Mouse (Mus musculus): Measurements from ENCODE around the gene Senp6.

Senp6 gene

DNA sequence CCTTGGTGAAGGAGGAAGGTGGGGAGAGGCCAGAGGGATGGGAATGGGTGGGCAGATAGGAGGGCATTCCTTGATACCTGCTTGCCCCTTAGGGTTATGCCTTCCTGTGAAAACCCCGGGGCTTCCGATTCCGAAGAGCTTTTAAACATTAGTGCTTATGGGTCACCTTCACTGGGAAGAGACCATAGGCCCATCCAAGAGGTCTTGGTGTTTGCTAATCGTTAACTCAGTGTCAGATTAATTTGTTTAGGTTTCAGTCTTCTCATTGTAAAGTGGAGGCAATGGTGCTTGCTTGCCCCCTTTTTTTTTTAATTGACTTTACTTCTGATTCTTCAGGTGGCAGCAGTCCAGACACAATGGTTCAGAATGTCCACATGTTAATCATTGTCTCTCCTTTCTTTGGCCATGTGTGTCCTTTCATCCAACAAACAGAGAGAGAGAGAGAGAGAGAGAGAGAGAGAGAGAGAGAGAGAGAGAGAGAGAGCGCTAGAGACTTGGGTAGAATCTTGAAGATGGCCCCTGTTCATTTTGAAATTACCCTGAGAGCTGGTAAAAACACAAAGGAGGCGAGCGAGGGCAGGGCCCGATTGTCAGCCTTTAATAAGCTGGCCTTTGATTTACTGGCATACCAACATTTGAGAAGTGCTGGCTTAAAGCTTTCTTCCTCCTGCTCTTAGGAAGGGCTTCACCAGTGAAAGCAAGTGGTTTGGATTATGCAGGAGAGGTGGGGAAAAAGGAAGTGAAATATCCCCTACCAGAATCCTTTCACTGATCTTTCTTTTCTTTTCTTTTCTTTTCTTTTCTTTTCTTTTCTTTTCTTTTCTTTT lies 105.9 kb downstream of the Senp6 start:
- peak; percentile 27 for DNase-seq (ENCODE audit: low spot score)

DNA sequence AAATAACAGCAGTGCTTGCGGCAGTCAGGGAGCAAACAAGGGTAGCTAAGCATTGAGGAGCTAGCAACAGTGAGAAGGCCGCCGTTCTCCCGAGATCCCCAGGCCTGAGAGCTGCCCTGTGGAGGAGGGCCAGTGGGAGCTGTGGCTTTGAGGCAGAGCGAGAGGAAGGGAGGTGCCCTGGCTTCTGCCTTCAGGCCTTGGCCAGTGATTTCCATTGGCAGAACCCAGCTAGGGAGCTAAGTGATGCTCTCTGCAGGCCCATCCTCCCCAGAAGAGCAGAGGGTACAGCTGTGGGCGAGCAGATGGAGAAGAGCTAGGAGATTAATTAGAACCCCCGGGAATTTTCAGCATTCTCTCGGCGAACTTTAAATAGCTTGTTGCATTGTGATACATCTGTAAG lies 106.9 kb downstream of the Senp6 start:
- peak; percentile 56 for DNase-seq (ENCODE audit: low spot score)

DNA sequence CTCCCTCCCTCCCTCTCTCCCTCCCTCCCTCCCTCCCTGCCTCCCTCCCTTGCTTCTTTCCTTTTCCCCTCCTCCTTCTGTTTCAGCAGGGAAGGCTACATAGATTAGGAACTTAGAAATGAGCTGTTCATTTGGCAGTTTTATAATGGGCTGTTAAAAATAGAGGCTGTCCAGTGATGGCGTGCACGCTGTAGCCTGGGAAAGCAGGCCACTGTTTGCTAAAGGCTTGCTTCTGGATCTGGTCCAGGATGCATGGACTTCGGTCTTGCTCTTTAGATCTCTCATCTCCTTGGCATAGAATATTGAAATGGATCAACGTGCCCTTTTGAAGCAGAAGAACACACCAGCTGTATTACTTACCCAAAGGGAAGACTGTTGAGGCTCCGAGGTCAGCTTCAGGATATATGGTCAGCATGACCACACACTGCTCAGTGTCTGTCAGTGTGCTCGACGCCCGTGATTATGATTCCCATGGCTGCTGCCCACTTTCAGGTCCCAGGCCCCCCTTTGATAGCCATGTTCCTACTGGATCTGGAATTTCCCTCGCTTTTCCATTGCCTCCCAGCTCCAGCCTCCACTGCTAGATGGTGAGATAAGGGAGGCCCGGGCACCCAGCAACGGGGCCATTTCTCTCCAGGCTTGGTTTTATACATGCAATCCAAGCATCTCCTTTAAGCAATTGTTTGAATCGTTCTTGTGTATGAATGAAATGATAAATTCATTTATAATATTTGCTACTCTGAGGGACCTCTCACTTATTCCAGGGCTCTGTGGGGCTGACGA lies 110.2 kb downstream of the Senp6 start:
- no peak for DNase-seq (ENCODE audit: low spot score)

DNA sequence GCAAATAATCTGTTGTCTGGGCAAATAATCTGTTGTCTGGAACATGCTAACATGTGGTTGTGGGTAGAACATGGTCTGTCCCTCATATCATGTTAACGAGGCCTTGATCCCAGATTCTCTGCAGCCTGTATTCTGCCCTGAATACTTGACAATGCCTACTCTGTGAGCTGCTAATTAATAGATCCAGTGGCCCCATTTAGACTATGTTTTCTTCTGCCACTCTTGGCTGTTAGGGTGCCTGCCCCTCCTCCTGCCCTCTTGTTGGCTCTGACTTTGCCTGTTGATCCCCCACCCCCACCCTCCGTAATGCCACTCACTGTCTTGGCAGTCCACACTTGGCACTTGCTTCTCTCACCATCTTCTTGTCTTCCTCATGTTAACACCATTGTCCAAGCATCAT lies 112.0 kb downstream of the Senp6 start:
- no peak for DNase-seq (ENCODE audit: low spot score)

DNA sequence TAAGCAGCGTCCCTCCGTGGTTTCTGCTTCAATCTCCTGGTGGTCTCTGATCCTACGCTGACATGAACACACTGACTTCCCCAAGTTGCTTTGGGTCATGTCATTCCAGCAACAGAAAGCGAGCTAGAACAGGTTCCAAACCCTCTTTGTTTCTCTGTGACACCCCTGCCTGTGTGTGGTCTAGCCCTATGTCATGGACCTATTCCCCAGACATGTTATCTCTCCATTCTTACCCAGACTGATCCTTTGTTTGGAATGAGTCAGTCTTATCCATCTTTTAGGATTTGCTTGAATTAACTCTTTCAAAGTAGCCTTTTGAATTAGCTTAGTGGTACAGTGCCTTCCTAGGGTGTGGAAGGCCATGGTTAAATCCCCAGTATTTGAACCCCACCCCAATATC lies 113.0 kb downstream of the Senp6 start:
- no peak for DNase-seq (ENCODE audit: low spot score)

DNA sequence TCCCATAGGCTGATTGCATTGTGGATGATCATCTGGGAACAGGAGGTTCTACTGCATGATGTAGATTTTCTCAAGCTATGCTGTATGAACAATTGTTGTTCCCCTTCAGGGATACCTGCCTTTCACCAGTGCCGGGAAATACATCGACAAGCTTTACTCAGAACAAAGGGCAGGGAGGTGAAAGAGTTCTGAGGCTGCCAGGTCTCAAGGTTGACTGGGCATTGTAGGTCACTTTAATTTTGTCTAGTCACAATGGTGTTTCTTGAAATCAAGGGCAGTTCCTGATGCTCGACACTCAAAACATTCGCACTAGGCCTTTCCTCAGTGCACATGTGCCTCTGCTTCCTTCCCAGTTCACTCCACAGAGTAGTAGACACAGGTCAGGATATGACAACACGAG lies 114.1 kb downstream of the Senp6 start:
- no peak for DNase-seq (ENCODE audit: low spot score)

DNA sequence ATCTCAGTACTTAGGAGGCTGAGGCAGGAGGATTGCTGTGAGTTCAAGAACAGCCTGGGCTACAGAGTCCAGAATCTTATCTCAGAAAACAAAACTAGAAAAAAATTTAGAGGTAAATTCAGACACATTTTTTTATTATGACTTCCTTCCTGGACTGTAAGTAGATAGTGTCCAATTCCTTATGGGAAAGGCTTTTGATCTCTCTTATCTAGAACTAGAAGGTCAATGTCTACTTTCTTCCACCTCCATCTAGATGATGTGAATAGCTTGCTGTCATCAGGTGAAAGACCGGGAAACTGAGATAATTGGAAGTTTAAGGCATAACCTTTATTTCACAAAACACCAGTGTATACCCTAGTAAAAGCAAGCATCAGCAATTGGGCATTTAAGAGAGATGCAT lies 115.0 kb downstream of the Senp6 start:
- DNase-seq (ENCODE audit: low spot score) = no peak

DNA sequence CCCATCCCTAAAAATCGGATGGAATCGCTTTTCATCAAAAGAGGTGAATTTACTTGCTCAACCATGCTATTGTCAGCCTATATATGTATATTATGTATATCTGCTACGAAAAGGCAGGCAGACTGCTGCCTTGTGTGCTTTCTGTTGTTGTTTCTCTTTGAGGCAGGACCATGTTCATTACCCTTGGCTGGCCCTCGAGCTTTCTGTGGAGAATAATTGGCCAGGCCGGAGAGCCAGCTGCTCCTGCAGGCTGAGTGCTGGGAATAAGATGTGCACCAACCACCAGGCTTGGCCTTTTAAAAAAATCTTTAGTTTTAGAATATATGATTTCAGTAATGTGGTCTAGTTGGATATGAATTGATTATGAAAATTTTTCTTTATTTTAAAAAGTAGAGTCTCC lies 117.4 kb downstream of the Senp6 start:
- no peak for DNase-seq (ENCODE audit: low spot score)

DNA sequence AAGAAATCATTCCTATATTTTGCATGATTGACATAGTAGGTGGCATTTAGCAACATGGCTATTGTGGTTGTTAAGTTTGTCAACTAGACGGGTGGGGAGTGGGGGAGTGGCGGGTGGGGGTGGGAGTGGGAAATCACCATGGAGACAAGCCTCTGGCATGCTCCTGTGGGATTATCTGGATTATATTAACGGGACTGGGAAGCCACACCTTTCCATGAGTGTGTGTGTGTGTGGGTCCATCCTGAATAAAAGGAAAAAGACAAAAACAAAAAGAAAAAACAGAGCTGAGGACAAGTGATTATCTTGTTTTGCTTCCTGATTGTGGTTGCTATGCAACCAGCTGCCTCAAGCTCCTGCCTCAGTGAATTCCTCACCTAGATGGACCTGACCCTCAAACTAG lies 119.0 kb downstream of the Senp6 start:
- DNase-seq (ENCODE audit: low spot score) = no peak

DNA sequence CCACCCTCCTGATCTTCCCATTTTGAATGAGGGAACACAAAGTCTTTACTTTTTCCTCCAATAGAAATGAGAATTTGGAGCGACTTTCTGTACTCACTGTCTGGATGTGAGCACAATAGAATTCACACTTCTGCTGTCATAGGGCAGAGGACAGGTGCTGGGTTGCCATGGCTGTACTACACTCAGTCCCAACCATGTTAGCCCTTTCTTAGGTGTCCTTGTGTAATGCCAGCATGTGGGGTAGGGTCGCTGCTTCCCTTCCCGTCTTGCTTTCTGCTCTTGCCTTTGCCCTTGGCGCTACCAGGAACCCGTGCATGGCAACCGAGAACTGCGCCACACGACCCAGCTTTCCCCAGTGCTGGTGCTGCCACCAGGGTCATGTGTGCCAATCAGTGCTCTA lies 120.0 kb downstream of the Senp6 start:
- no peak for DNase-seq (ENCODE audit: low spot score)

DNA sequence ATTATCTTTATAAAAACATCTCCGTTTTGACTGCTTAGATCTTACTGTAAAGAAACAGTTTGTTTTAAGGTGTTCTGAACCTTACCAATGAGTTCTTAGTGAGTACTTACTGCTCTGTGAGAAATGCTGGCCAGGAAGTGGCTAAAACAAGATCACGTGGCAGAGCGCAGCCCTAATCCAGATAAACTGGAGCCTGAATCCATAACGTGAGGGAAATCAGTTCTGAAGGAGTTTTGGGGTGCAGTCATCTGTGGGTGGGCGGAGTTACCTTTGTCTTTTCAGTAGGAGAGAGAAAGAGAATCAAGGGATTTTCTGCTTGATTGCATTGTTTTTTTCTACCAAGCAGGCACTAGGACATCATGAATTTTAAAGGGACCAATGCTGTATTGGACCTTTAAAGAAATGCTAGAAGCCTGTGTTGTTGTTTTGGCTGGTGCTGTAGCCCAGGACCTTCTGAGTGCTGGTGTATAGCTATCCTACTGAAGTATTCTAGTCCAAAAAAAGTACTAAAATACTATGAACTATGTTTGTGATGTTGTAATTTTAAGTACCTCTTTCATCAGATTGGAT lies 121.7 kb downstream of the Senp6 start:
- DNase-seq (ENCODE audit: low spot score) = no peak

DNA sequence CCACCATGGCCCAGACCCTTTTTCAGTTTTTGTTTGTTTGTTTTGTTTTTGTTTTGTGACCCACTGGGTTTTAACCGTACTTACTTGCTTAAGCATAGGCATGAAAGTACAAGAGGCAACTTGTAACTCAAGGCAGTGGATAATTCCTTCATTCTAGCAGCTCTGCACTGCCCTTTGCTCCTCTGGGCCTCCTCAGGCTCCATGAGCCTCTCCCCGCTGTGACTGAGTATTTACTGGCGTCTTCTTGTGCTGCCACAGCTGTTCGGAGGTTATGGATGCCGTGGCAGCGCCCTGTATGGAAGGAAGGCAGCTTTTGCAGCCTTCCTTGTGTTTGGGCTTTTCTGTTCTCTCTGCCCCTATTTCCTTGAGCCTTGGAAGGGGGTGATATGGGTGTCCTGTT lies 124.5 kb downstream of the Senp6 start:
- DNase-seq (ENCODE audit: low spot score) = no peak

DNA sequence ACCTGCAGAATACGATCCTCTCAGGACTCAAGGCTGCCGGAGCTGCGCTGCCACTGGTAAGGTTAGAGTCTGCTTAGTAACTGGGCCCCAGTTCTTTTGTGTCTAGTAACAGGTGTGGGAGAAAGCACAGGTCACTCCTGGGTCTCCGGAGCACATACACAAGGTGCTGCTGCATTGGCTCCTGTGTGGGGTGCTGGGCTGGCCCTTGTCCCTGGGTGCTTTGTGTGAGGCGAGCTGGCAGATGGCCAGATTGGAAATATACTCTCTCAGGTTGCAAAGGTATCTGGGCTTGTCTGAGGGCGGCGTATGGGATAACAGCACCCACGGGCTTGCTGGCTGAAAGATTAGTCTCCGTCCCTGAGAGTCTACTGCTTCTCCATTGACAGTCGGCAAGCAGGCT lies 125.6 kb downstream of the Senp6 start:
- DNase-seq (ENCODE audit: low spot score) = no peak

DNA sequence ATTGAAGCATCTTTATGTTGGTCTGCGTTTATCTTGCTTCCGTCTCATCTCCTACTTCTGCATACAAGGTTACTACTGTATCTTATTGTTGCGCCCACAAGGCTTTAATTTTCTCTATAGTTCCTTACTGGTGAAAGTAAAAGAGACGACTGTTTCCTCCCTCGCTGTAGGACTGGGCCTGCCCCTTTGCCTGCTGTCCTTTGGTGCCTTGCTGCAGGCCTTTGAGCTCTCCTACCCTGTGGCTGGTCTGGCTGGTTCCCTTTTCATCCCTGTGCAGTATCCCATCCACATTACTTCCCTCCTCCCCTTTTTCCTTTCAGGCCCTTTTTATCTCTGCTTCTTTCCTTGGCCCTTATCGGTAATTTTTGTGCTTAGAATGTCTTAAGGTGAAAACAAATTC lies 127.7 kb downstream of the Senp6 start:
- no peak for DNase-seq (ENCODE audit: low spot score)
